Mouse (Mus musculus) hindbrain, embryonic 12.5 days (tissue): ENCODE results near the gene Olfr1006. TPM values are rescaled to one million over a fixed set of nuclear protein-coding genes. Genes with fewer than 3 reads are reported as not detected.
"Not testable (repeated sequence)": the region's sequence is repeated elsewhere in the genome, so short reads cannot be mapped to it uniquely, and the experiment has no call there.

Experiments
- ATAC-seq: fragments of 200-750 bp; cut with Nextera tagmentation; 2 replicates; pipeline ENCODE4 v1.8.0; 2017; ENCODE audit warnings: moderate TSS enrichment; ENCODE audit not compliant: low FRiP score
- H3K27ac ChIP-seq: fragments of 300-500 bp; sonication (generic); 2 replicates; pipeline ENCODE4 v1.5.1; 2016; ENCODE audit warnings: mild to moderate bottlenecking
- H3K27me3 ChIP-seq: fragments of 300-500 bp; sonication (generic); 2 replicates; pipeline ENCODE4 v1.6.1; 2016; ENCODE audit warnings: mild to moderate bottlenecking
- H3K36me3 ChIP-seq: fragments of 300-500 bp; sonication (generic); 2 replicates; pipeline ENCODE4 v1.6.1; 2016; ENCODE audit warnings: mild to moderate bottlenecking
- H3K4me1 ChIP-seq: fragments of 300-500 bp; sonication (generic); 2 replicates; pipeline ENCODE4 v1.6.1; 2016
- H3K4me2 ChIP-seq: fragments of 300-500 bp; sonication (generic); replicated peaks from 2 replicates; pipeline ENCODE4 v1.6.1; 2016; ENCODE audit warnings: mild to moderate bottlenecking
- H3K4me3 ChIP-seq: fragments of 300-500 bp; sonication (generic); 2 replicates; pipeline ENCODE4 v1.5.1; 2016; ENCODE audit warnings: mild to moderate bottlenecking
- H3K9ac ChIP-seq: fragments of 300-500 bp; sonication (generic); 2 replicates; pipeline ENCODE4 v1.6.1; 2016; ENCODE audit warnings: mild to moderate bottlenecking, moderate library complexity
- H3K9me3 ChIP-seq: fragments of 300-500 bp; sonication (generic); replicated peaks from 2 replicates; pipeline ENCODE4 v1.6.1; 2016; ENCODE audit warnings: mild to moderate bottlenecking
- WGBS: fragments of 180-500 bp; shearing (Covaris S2); methylation state at CpG from one replicate; pipeline ENCODE4 v1.1.7; 2016; 5-methylcytosine and 5-hydroxymethylcytosine counted together
- polyA plus RNA-seq: library from polyadenylated mRNA; unstranded; fragments of >200 nt; fragmentation: Nextera tagmentation; extraction: Ambion mirVana; gene quantifications from 2 replicates; pipeline ENCODE4 v1.2.1, GENCODE M21; 2016

The Olfr1006 gene
- not detected in 2 replicates for polyA plus RNA-seq

DNA sequence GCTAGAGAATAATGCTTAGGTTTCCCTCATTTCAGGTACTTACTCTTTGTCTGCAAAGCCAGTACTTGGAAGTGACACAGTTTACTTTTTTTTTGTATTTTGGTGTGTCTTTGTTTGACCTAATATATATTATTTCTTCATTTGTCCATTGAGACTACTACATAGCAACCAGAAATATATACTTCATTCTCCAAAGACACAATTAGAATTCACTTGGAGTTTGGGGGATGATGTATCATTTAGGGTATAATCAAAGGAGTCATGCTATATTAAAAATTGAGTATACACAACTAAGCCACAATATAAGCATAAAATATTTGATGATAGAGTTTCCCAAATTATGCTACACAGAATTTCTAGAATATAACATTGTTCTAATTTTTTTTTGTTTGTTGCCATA is at the start of gene Olfr1006:
TSS of gene Olfr1006 (minus strand) at position 101 of the 400 bp plus-strand sequence.
- H3K27me3 ChIP-seq = no peaks in the 10 kb centered on the region
- H3K36me3 ChIP-seq = no peaks in the 10 kb centered on the region
- H3K4me2 ChIP-seq = no peak within 1 kb of the TSS
- ATAC-seq = no peak
- H3K4me1 ChIP-seq = no peaks in the 10 kb centered on the region
- no peak within 1 kb of the TSS for H3K27ac ChIP-seq
- H3K9me3 ChIP-seq = no peaks in the 10 kb centered on the region
- H3K4me3 ChIP-seq = no peak within 1 kb of the TSS
- H3K9ac ChIP-seq = no peak within 1 kb of the TSS

DNA sequence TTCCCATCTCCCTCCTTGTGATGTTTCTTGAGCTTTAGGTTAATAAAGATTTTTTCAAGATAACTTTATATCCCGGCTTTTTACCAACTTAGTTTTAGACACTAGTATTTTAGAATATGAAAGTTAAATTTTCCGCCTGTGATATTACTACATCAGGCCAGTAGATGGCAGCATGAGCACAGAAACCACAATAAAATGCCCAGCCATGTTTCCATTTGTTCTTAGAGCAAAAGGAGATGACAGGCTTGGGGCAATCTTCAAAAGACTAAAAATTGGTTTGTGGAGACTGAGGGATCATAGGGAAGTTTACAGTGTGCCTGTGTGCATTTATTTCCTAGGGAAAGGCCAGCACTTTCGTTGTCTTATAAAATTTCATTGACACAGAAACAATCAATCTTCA is 47.2 kb upstream of the Olfr1006 start:
- H3K4me1 ChIP-seq = no peaks in the 10 kb centered on the region
- H3K9ac ChIP-seq = no peak overlapping the region
- no peak overlapping the region for H3K4me3 ChIP-seq
- H3K27ac ChIP-seq = no peak overlapping the region
- no peak overlapping the region for H3K4me2 ChIP-seq
- H3K27me3 ChIP-seq = no peaks in the 10 kb centered on the region
- WGBS = 20% methylated on average over 3 of the region's 3 CpGs
- no peak for ATAC-seq
- no peaks in the 10 kb centered on the region for H3K9me3 ChIP-seq
- no peaks in the 10 kb centered on the region for H3K36me3 ChIP-seq

DNA sequence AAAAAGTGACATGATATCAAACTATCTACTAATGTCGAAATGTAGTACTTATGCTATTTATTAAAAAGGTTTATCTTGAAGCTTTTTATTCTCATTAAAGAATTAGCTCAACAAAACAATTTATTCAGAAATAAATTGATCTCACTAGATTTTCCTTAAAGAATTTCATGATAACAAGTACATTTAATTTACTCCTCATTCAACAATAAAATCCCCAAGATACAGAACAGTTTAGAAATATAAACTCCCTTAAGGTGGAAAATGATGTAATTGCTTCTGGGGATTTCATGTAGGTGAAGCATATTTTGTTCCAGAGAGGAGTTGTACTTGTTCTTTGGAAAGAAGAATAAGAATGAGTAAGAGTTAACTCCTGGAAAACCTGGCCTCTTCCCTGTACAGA is 36.6 kb upstream of the Olfr1006 start, which contains the start of gene Olfr1009:
TSS of gene Olfr1009 (plus strand) at position 301 of the 400 bp plus-strand sequence.
- no peak within 1 kb of the TSS for H3K4me2 ChIP-seq
- H3K27ac ChIP-seq = no peak within 1 kb of the TSS
- H3K4me3 ChIP-seq = no peak within 1 kb of the TSS
- H3K9ac ChIP-seq = no peak within 1 kb of the TSS
- no peaks in the 10 kb centered on the region for H3K36me3 ChIP-seq
- H3K27me3 ChIP-seq = no peaks in the 10 kb centered on the region
- H3K9me3 ChIP-seq = no peaks in the 10 kb centered on the region
- 91% methylated on average over 1 of the region's 1 CpGs for WGBS
- ATAC-seq = no peak
- no peaks in the 10 kb centered on the region for H3K4me1 ChIP-seq

DNA sequence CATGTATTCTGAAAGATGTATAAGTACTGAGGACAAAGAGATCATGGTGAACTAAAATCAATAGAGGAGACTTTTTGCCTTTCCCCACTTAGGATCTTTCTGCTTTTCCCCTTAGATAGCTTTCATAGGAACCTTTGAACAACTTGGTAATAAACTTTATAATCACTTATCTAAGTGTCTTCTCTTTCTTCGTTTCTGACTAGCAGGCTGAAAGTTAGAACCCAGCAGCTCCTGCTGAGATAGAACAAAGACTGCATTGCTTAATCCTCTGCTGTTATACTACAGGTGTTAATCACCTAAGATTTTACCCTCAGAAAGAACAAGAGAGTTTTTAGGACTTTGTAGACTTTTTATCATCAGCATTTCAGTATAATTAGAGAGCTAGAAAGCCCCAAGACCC is 32.6 kb upstream of the Olfr1006 start:
- no peak overlapping the region for H3K4me2 ChIP-seq
- no peak overlapping the region for H3K9ac ChIP-seq
- no peaks in the 10 kb centered on the region for H3K36me3 ChIP-seq
- ATAC-seq = no peak
- WGBS = 54% methylated on average over 1 of the region's 1 CpGs
- no peaks in the 10 kb centered on the region for H3K27me3 ChIP-seq
- H3K27ac ChIP-seq = no peak overlapping the region
- H3K4me1 ChIP-seq = no peaks in the 10 kb centered on the region
- H3K9me3 ChIP-seq = no peaks in the 10 kb centered on the region
- H3K4me3 ChIP-seq = no peak overlapping the region

DNA sequence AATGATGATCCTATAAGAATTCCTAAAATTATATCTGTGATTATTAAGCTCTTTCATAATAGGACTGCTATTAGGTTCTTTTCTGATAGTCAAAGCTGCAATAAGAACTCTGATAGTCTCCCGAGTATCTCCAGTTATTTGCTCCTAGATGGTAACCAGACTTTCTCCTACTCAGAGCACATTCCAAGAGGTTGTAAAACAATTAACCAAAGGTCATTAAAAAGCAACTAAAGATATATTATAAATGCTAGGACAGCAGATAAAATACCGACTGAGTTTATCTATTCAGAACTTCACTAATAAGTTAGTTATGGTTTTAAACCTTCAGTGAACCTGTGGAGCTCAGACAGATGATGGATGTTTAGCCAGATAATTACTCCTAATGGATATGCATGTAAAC is 32.1 kb upstream of the Olfr1006 start:
- not testable (repeated sequence) for H3K9me3 ChIP-seq, H3K36me3 ChIP-seq, H3K4me2 ChIP-seq, H3K27ac ChIP-seq, H3K27me3 ChIP-seq, H3K4me3 ChIP-seq, ATAC-seq, H3K9ac ChIP-seq, H3K4me1 ChIP-seq
- WGBS = 79% methylated on average over 2 of the region's 2 CpGs

DNA sequence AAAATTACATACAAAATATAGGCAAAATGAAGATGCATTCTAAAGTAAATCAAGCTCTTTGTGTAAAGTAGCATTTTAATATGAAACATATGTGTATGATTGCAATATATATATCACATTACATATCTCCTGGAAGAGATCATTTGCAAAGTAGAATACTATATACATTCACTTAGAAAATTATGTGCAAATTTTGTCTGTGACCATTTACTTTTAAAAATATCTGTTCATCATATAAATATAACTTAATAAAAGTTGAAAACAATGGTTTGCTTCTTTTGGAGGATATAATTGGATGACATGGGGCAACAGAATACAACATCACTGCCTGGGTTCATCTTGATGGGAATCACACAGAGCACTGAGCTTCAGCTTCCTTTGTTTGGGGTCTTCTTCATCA is 10.6 kb upstream of the Olfr1006 start, which contains the start of gene Olfr1008:
TSS of gene Olfr1008 (plus strand) at position 301 of the 400 bp plus-strand sequence.
- Histone ChIP-seq H3K27ac (no peak within 1 kb of the TSS), H3K36me3 (no peaks in the 10 kb centered on the region), H3K9me3 (0 out of 2 replicates have a peak, but pooled peaks cover 2% of the 10 kb centered on the region), H3K9ac (no peak within 1 kb of the TSS), H3K4me1 (no peaks in the 10 kb centered on the region), H3K4me2 (no peak within 1 kb of the TSS), H3K27me3 (no peaks in the 10 kb centered on the region), H3K4me3 (no peak within 1 kb of the TSS)
- ATAC-seq = no peak

DNA sequence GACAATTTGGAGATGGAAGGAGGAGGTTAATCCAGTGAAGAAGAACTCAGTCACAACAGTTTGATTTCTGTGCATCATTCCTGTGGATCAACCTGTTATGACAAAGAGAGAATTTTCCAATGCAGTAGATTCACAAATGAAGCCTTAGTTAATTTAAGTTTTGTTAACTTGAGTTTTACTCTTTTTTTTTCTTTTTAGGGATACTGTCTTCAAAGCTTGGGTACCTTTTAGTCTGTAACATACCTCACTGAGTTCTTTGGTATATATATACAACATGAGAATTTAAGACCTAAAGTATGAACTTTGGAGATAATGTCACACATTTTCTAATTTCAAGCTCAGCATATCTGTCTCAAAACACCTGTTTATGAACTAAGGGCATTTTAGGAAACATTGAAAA is 14.2 kb downstream of the Olfr1006 start, which contains the start of gene Olfr154:
TSS of gene Olfr154 (minus strand) at position 101 of the 400 bp plus-strand sequence.
- not testable (repeated sequence) for H3K9me3 ChIP-seq, H3K36me3 ChIP-seq, H3K4me1 ChIP-seq, H3K27me3 ChIP-seq, H3K4me2 ChIP-seq, ATAC-seq, H3K4me3 ChIP-seq, H3K27ac ChIP-seq, H3K9ac ChIP-seq

DNA sequence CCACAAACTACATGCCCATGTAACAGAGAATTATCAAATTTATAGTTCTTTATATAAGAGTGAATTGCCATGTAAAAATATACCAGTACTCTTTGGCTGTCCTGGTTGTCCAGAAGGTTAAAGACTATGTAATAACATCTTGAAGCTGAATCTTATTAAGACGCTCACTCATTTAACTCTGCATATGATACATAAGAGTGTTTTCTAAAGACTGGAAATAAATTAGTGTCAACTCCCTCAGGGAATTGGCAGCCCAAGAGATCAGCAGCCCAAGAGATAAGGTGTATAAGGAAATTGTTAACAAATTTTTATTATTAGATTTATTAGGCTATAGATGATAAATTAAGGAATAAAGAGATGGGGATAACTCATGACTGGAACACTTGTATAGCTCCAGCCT is 28.0 kb downstream of the Olfr1006 start, which contains the start of gene Olfr1002:
TSS of gene Olfr1002 (minus strand) at position 101 of the 400 bp plus-strand sequence.
- ATAC-seq = no peak
- no peaks in the 10 kb centered on the region for H3K27me3 ChIP-seq
- no peak within 1 kb of the TSS for H3K9ac ChIP-seq
- H3K27ac ChIP-seq = no peak within 1 kb of the TSS
- WGBS = 89% methylated on average over 1 of the region's 1 CpGs
- H3K36me3 ChIP-seq = no peaks in the 10 kb centered on the region
- H3K4me2 ChIP-seq = no peak within 1 kb of the TSS
- H3K4me1 ChIP-seq = no peaks in the 10 kb centered on the region
- H3K9me3 ChIP-seq = no peaks in the 10 kb centered on the region
- H3K4me3 ChIP-seq = no peak within 1 kb of the TSS

Other genes starting within 250 kb of the Olfr1006 start
- gene Olfr994, start 242.3 kb downstream of the Olfr1006 start, polyA plus RNA-seq = not detected in 2 replicates
- gene Olfr995, start 235.1 kb downstream of the Olfr1006 start, polyA plus RNA-seq = not detected in 2 replicates
- gene 4833423E24Rik, start 159.7 kb downstream of the Olfr1006 start, polyA plus RNA-seq = 0.09 TPM in 1 of 2 replicates, not detected in the other
- gene Olfr996, start 99.6 kb downstream of the Olfr1006 start, polyA plus RNA-seq = not detected in 2 replicates
- not detected in 2 replicates for gene Olfr998, start 89.8 kb downstream of the Olfr1006 start, polyA plus RNA-seq
- gene Olfr1000, start 66.9 kb downstream of the Olfr1006 start, polyA plus RNA-seq = not detected in 2 replicates
- not detected in 2 replicates for gene Olfr1002, start 28.1 kb downstream of the Olfr1006 start, polyA plus RNA-seq
- not detected in 2 replicates for gene Olfr154, start 14.3 kb downstream of the Olfr1006 start, polyA plus RNA-seq
- not detected in 2 replicates for gene Olfr1008, start 10.7 kb upstream of the Olfr1006 start, polyA plus RNA-seq
- not detected in 2 replicates for gene Olfr1009, start 36.7 kb upstream of the Olfr1006 start, polyA plus RNA-seq
- not detected in 2 replicates for gene Olfr1012, start 84.0 kb upstream of the Olfr1006 start, polyA plus RNA-seq
- not detected in 2 replicates for gene Olfr1013, start 88.3 kb upstream of the Olfr1006 start, polyA plus RNA-seq
- not detected in 2 replicates for gene Olfr1014, start 93.9 kb upstream of the Olfr1006 start, polyA plus RNA-seq
- gene Olfr1015, start 103.2 kb upstream of the Olfr1006 start, polyA plus RNA-seq = not detected in 2 replicates
- gene Olfr1016, start 123.8 kb upstream of the Olfr1006 start, polyA plus RNA-seq = not detected in 2 replicates
- gene Olfr1018, start 139.7 kb upstream of the Olfr1006 start, polyA plus RNA-seq = not detected in 2 replicates
- gene Olfr1019, start 166.7 kb upstream of the Olfr1006 start, polyA plus RNA-seq = not detected in 2 replicates
- gene Olfr1020, start 168.3 kb upstream of the Olfr1006 start, polyA plus RNA-seq = not detected in 2 replicates
- gene Olfr1022, start 189.8 kb upstream of the Olfr1006 start, polyA plus RNA-seq = not detected in 2 replicates
- not detected in 2 replicates for gene Olfr1023, start 206.9 kb upstream of the Olfr1006 start, polyA plus RNA-seq
- gene Olfr1024, start 226.3 kb upstream of the Olfr1006 start, polyA plus RNA-seq = not detected in 2 replicates
- not detected in 2 replicates for gene Olfr1025-ps1, start 236.4 kb upstream of the Olfr1006 start, polyA plus RNA-seq
- not detected in 2 replicates for gene Olfr1026, start 242.8 kb upstream of the Olfr1006 start, polyA plus RNA-seq